Mouse (Mus musculus) myocyte (in vitro differentiated cells): ENCODE measurements at regions not wholly inside any gene's neighbourhood (a gene's known extent, or its start where the extent isn't known, plus 50 kb on each side); places are given as distances from the start of the nearest gene placed in this dataset.

Experiments used
- MAX ChIP-seq: IDR thresholded peaks from one replicate; pipeline ENCODE4 v1.6.1; 2011; ENCODE audit warnings: low read depth, mild to moderate bottlenecking, control low read depth
- POLR2A ChIP-seq: IDR thresholded peaks from one replicate; pipeline ENCODE4 v1.6.1; 2011; ENCODE audit warnings: low read depth, mild to moderate bottlenecking, control low read depth, moderate library complexity; ENCODE audit not compliant: insufficient read length
- REST ChIP-seq: IDR thresholded peaks from one replicate; pipeline ENCODE4 v1.6.1; 2011; ENCODE audit warnings: mild to moderate bottlenecking, control low read depth, moderate library complexity; ENCODE audit not compliant: insufficient read depth, insufficient read length

DNA sequence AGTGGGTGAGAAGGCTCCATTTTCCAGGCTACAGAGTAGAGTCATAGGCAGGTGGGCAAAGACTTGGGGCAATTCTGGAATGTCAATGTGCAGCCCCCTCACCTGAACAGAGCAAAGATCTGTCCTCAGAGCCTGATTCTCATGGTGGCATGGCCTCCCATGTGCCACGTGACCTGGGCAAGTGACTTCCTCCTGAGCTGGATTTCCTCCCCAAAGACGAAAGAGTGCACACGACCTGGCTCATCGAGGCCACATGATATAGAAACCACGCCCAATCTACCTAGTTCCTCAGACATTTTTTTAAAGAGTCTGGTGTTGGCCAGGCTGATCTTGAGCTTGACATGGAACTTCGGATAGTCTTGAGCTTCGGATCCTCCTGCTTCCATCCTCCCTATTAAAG, 139.5 kb upstream of the Tle3 start:
- no peak for TF ChIP-seq MAX
- no peak for TF ChIP-seq POLR2A
- TF ChIP-seq REST, result no peak
